Mouse (Mus musculus) liver, adult (tissue): ENCODE measurements around the gene Uap1l1.

ENCODE experiments used
- GATA4 ChIP-seq: IDR thresholded peaks from 2 replicates; pipeline ENCODE4 v1.6.1; 2014; ENCODE audit warnings: mild to moderate bottlenecking, low read length; ENCODE audit not compliant: insufficient replicate concordance

The Uap1l1 gene

DNA sequence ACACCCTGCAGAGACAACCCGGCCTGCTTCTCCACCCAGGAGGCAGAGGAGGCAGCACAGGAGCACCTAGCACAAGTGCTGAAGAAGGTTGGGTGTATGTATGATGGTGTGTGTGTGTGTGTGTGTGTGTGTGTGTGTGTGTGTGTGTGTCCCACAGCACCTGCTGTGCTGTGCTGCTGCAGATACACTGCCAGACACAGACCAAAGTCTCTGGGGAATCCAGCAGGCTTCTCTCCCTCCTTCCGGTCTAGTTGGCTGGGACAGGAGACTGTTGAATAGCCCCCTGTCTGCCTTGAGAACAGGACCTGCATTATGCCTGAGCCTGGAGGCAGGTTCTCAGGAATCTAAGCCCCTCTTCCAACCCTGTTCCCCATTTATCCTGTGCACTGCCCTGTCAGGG lies 7.9 kb upstream of the Uap1l1 start:
- no peak for TF ChIP-seq GATA4

DNA sequence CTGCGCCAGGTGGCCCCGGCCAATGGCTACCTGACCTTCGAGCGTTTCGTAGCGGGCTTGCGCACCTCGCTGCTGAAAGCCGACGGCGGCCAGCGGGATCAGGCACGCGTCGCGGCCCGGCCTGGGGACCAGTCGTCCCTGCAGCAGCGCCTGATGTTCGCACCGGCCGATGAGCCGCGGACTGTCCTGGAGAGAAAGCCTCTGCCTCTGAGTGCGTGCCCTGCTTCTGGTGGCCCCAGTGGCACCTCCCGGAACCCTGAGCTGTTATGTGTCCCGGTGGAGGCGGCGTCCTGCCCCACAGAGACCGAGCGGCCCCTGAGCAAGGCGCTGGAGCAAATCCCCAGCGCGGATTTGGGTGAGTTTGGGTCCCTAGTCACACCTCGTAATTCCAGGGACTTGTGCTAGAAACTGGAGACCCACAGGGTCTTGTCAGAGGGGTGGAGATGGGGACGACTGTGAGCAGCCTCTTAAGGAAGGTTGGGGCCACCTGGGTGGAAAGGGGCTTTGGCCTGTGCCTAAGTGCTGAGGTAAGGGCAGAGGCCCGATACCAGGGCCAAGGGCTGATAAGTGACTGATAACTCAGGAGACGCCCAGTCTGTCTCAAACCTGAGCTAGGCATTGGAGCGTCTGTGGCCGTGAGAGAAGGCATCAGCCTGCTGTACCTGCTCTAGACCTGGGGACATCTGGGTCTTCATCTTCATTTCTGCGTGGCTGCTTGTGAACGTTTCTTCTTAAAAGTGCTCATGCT lies 7.3 kb upstream of the Uap1l1 start:
- TF ChIP-seq GATA4: no peak

DNA sequence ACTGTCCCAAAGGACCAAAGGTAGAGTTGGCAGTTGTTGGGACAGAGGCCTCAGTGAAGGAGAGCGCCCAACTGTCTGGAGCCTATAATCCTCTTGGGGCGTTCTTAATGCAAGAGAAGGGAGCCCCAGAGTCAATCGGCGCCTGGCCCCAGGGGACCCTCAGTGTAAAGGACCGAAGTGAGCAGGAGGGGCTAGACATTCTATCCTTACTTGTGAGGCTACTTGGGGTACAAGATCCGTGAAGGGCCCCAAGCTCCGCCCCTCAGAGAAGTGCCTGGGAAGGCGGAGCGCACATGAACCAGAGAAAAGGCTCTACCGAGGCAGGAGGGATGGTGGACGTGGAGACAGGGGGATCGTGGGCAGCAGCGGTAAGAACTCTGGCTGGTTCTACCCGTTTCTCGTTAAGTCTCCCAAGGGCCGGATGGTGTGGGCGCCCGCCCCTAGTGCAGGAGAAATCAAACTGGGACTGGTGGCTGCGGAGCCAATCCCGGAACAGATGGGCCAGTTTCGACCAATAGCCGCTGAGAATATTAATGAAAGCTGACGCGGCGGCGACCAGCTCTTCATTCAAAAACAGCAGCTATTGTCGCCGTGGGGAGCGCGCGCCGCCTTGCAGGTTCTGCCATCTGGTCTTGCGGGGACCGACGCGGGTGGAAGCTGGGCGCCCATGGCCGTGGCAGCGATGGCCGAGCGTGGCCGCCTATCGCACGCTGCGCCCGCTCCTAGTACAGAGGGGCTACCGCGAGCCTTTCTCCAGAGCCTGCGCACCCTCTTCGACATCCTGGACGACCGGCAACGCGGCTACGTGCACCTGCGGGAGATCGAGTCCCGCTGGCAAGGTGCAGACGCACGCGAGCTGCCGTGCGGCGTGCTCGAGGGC lies 6.5 kb upstream of the Uap1l1 start, which contains the start of gene Sapcd2:
Gene Sapcd2 (plus strand): TSS at position 558 of the 880 bp plus-strand sequence.
- no peak for TF ChIP-seq GATA4

DNA sequence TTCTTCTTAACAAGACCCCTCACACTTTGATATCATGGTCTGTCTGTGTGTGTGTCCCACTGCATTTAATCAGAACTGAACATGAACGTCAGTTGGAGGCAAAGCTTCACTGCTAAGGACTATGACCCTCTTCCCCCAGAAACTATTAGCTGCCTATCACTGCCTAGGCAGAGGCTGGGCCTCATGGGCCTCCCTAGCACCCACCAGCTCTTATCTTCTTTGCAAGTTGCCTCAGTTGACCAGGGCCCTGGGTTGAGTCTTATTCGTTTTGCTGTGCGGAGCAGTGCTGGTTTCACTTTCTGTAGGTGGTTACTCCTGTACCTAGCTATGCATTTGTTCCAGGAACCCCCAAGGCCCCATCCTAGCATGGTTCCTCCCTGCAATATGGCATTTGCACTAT lies 4.5 kb upstream of the Uap1l1 start:
- no peak for TF ChIP-seq GATA4

DNA sequence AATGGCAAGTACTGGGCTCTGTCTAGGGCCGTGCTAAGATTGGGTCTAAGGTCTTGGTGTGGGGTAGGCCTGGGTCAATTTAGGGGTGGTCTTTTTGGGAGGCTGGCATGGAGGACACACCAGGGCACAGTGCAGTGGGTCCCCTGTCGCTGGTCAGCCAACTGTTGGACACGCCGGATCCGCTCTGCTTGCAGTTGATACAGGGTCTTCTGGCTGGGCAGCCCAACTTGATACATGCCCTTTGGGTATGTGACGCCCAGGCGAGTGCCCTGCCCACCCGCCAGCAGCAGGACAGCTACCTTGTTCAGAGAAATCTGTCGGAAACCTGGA lies 756 bp downstream of the Uap1l1 start:
- TF ChIP-seq GATA4: no peak

DNA sequence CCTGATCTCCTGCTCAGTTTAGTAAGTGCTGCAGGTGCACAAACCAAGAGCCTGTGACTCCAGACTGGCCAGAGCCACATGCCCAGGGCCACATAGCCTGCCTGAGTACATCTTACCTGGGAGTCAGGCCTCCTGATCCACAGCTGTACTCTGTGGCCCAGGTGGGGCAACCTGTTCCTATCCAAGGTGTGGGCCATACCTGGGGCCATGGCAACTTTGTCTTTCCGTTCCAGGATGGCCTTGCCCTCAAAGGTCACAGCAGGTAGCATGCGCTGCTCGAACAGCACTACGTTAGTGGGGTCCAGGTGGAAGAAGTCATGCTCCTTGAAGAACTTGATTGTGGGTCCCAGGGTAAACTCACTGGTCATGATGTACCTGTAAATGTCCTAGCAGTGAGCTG lies 1.2 kb downstream of the Uap1l1 start:
- no peak for TF ChIP-seq GATA4

DNA sequence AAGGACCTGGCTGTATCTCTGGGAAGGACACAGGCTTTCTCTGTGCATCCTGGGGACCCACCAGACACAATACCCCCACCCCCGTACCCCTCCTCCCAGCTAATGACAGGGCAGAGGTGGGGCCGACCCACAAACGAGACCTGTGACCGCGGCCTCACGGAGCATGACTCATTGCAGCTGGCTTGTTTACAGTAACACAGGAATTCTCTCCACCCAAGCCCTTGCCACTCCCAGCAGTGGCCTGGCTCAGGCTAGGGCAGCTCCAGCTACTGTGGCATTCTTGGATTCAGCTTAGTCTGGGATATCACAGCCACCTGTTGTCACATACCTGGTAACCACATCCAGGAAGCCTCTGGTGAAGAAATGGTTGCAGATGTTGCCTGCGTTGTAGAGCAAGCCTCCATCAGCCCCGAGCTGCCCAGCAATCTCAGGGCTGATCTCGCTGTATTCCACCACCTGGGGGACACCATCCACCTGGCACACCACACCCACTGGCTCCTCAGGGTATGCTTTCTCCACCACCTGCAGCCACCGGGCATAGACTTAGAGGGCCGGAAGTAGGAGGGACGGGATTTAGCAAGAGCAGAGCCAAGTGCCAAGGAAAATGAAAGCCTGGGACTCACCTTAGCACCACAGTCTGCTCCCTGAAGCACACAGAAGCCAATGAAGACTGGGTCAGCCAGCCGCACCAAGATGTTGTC lies 1.9 kb downstream of the Uap1l1 start:
- no peak for TF ChIP-seq GATA4

DNA sequence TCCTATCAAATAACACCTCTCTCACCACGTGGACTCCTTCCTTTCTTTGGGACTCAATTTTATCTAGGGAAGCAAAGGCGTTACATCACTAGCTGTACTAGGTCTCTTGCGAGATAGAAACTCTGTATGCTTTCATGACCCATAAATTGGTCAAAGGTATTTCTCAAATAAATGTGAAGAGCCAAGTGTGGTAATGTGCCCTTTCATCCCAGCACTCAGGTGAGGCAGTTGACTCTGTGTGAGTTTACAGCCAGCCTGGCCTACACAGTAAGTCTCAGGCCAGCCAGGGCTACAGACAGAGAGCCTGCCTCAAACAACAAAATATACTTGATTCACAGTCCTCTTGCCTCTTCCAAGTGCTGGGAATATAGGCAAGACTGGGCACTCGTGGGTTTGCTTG lies 5.6 kb downstream of the Uap1l1 start:
- no peak for TF ChIP-seq GATA4

DNA sequence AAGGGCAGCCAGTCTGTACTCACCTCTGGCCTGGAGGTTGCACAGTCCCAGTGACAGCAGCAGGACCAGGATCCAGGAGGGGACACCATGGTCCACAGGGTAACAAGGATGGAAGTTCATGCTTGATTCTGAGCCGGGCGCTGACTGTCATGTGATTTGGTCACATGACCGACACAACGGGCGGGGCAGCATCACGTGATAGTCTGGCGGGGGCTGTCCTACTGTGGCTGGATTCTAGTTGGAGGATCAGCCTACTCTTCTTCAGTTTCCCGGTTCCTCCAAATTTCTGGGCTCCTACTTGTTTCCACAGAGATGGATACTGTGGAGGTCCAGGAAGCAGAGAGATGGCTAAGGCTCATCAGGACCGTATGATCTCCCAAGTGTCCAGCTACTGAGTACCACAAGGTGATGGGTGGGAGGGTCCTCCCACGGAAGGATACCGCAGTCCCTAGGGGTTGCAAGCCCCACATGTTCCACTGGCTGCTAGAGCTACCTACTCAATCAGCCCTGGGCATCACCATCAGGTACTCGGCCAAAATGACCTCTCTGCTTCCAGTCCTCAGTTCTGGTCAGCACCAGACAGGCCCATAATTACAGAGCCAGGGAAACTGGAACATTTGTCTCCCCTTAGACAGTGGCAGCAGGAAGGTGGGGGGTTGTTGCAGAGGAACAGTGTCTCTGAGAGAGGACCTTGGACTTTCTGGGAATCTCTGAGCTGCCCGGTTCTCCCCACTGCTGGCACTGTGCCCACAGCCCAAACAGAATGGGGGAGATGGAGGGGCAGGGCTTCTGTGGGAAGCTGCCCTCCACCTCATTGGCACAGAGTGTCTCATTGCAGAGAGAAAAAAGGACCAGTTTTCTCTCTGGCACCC lies 9.0 kb downstream of the Uap1l1 start, which contains the start of gene Dpp7:
Gene Dpp7 (minus strand): TSS at position 152 of the 872 bp plus-strand sequence.
- no peak for TF ChIP-seq GATA4

DNA sequence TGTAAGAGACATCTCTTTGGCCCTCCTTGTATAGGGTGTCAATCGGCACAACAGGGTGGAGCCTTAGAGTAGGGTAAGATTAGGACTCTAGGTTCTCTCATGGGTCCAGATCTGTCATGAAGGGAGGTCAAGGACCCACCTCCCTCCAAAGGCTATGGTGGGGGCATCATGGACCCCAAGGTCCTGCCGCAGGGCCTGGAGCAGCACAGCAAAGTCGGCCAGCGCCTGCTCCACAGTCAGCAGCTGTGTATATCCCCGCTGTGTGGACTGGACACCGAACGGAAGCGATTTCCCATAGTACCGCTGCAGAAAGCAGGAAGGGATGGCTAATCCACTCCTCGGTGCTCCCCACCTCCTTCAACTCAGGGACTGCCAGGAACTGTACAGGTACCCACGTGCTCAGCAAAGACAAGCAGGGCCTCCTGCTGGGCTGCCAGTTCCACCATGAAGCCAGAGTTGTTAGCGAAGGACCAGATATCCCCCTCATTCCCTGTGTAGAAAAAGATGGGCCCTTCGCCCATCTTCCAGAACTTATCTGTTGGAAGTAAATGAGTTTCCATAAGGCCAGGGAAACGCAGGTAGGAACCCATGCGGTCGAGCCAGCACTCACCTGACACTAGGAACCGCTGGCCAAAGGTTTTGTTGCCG lies 9.9 kb downstream of the Uap1l1 start:
- no peak for TF ChIP-seq GATA4

DNA sequence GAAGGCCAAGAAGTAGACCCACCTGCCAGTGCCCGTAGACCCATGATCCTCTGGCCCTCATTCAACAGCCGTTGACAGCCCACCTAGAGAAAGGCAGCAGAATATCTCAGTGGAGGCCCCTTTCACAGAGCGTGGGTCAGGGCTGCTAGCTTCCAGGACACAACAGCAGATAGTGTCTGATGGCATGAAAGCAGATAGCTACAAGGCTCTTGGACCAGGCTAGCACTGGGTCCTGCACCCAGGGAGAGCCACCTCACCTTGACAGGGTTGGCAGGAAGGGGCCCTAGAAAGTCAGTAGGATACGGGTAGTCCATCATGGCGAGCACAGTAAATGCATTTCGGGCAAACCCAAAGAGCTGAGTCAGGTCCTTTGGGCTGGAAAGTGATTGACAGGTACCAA lies 11.3 kb downstream of the Uap1l1 start:
- no peak for TF ChIP-seq GATA4

DNA sequence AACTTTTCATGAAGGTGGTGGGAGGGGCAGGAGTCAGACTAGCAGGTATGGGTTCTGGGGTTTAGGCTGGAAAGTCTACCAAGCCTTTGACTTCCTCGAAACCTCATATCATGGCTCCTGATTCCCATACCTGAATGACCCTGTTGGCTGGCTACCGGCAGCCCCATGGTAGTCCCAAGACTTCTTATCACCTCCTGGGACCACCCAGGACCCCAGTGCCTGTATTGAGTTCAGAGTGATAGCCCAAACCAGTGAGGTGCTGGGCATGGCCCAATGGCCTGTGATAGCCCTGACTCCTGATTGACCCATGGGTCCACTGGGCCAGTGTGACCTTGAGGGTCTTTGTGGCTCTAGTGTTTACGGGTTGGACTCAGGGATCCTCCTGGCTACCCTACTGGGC lies 14.8 kb downstream of the Uap1l1 start:
- no peak for TF ChIP-seq GATA4

DNA sequence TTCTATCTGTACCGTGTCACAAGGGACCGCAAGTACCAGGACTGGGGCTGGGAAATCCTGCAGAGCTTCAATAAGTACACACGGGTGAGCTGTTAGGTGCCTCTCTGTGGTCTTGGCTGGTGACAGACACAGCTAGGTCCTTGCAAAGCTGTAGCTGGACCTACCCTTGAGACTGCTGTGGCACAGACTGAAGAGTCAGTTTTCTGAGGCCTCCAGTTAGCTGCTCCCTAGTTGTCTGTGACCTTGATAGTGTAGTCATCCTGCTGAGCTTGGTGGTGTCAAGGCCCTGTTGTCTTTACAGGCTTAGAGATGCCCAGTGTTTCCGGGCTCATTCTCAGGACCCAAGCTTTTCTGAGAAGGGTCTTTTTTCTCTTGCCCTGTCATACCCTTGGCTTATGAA lies 16.0 kb downstream of the Uap1l1 start:
- no peak for TF ChIP-seq GATA4

DNA sequence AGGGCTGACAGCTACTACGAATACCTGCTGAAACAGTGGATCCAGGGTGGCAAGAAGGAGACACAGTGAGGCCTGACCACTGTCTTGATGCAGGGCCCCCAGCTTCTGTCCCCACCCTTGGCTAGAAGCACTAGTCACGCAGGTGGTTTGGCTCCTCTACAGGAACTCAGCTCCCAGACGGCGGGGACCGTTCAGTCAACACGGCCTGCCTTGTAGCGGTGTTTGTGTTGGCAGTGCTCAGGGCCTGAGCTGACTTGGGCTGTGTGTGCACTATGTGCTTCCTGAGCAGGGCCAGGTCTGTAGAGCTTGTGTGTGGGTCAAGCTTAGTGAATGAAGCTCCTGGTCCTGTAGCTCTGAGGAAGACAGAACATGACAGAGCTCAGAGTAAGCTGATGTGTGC lies 17.3 kb downstream of the Uap1l1 start:
- TF ChIP-seq GATA4: no peak
